Mouse (Mus musculus) heart, adult 8-10 months (tissue): ENCODE results near the gene Nfic. TPM values are rescaled to one million over a fixed set of nuclear protein-coding genes. Genes with fewer than 3 reads are reported as not detected.
A peak's percentile ranks its signal among the peaks of the same experiment; 100 is the strongest.

Experiments
- DNase-seq: peaks from one replicate; pipeline ENCODE4 v3.0.0; 2022; ENCODE audit warnings: low spot score
- total RNA-seq, 4 experiments: library from RNA; stranded (reverse); gene quantifications; 2 replicates each; pipeline ENCODE4 v1.2.4; 2022

Nfic gene
- total RNA-seq = 100 to 1,000 TPM; 100 to 132 (median 108) TPM

GRCm38 (mm10) chr10:81455181-81455895 lies at the start of gene Nfic:
Nfic (minus strand) TSS chr10:81455635.
- no peak for DNase-seq

DNA sequence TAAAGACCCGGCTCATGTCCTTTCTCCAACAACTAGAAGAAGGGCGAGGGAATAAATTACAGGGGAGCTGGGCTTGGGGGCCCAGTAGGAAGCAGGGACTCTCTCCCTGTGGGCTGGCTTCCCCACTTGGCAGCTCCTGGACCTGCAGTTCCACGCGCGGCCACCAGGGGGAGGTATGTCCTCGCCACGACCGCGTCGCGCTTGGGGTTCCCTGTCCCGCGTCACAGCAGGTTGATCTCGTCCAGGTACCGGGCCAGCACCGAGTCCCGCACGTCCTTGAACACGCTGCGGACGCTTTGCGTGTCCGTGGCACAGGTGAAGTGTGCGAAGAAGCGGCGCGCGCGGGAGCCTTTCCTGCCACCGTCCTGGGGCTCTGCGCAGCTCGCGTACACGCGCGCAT lies 47.2 kb upstream of the Nfic start:
- DNase-seq = peak; percentile 89

GRCm38 (mm10) chr10:81501863-81502262 lies 46.4 kb upstream of the Nfic start:
- DNase-seq = no peak

DNA sequence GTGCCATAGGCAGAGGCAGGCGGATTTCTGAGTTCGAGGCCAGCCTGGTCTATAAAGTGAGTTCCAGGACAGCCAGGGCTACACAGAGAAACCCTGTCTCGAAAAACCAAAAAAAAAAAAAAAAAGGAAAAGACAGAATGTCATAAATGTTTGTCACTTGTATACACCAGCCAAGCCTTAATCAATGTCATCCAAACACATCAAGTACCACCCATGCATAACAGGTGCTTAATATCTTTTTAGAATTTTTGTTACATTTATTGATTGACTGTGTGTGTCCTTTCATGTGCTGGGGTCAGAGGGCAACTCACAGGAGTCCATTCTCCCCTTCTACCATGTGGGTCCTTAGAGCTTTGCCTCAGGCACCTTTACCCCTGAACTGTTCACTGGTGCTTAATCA lies 44.6 kb upstream of the Nfic start, which contains the start of gene S1pr4:
TSS of gene S1pr4 (minus strand) at position 101 of the 400 bp plus-strand sequence.
- DNase-seq = no peak

- DNase-seq = peak; percentile 46
Observed at GRCm38 (mm10) chr10:81499250-81499901, 43.9 kb upstream of the Nfic start.

GRCm38 (mm10) chr10:81498316-81499249 lies 43.1 kb upstream of the Nfic start:
- no peak for DNase-seq

DNA sequence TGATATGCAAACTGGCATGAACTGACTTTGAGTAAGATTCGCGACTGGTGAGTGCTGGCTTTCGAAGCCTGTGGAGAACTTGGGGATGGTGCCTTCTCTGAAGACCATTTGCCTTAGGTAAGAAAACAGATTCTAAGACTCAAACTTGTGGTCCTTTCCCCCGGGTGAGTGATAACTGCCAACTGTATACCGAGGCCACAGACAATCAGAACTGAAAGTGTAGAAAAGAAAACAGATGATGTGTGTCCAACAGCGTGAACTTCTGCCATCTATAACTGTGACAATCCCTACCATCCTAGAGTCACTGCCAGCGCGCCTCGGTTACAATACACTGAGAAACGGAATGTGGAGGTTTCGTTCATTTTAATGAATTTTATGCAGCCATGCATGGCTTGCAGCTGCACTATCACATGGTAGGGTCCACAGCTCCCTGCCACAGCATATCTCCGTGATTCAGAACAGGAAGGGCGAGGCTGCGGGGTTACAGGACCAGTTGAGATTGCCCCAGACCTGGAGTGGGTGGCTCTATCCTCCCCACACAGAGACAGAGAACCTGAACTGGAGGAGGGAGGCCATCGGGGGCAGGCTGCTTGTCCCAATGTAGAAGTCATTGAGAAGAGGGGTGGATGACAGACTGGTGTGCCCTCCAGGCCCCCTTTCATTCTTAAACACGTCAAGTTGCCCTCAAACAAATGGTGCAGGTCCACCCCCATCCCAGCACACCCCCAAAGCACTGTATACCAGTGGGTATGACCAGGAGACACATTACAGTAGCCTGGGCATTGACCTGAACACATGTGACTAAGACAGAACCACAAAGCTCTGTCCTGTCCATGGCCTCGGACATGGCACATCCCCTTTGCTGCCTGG lies 42.2 kb upstream of the Nfic start:
- DNase-seq = no peak

DNA sequence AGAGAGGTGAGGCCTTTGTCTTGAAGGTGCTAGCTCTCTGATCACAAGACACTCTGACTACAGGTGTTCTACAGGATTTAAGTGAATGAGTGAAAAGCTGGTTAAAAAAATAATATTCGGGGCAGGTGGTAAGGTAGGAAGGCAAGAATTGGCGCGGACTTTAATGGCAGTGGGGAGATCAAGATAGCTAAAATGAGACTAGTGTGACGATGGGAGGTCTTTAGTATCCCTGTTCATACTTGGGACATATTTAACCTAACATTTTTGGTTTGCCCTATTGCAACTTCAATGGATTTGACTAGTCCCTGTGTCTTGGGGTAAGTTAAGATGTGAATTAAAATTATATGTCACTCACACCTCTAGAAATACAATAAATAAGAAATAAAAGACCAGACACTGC lies 41.5 kb upstream of the Nfic start:
- no peak for DNase-seq

DNA sequence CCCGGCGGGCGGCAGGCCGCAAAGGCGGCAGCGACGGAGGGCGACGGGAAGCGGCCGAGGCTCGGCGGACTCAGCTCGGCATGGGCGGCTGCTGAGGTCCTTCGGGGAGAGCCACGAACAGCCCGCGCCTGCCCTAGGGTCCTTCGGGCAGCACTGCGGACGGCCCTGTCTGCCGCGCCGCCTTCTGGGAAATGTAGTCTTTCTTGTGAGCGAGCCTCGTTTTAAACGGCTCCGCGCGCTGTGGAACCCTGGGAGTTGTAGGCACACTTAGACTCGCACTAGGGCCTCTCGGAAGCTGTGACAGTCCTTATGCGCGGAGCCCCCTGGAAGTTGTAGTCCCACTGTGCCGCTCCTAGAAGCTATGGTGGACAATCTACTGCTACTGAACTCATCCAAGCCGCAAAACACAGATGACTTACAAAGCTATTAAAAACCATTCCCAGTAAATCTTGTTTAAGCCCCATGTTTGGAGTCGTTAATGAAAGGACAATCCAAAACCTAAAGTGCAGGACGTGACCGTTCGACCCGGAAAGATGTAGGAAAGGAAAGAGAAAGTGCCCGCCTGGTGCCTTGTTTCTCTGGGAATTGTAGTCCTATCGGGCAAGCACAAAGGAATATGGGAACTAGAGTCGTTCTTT lies 40.9 kb upstream of the Nfic start, which contains the start of gene Ncln:
TSS of gene Ncln (minus strand) at position 129 of the 638 bp plus-strand sequence.
- peak; percentile 98 for DNase-seq

DNA sequence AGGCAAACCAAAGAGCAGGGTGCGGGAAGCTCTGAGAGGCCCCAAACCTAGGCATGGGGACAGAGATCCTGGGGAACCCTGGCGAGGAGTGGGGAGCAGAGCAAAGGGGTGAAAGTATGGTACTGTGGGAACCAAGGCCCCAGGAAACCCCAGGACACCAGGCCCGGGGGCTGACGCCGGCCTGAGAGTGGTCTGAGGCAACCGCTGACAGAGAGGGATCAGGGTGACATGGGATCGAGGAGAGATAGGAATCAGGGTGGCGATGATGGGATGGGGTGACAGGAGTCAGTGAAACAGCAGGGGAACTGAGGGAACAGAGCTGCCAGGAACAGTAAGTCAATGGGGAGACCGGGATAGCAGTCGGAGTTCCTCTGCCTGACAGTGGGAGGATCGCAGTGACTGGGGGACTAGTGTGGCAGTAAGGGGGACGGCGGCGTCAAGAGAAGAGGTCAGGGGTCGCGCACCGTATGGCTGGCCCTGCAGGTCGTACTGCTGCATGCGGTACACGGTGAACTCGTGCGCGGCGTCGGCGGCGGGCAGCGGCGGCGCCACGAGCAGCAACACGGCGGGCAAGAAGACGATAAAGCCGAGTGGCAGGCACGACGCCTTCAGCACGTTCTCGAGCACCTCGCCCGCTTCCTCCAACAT lies 40.3 kb upstream of the Nfic start:
- no peak for DNase-seq

DNA sequence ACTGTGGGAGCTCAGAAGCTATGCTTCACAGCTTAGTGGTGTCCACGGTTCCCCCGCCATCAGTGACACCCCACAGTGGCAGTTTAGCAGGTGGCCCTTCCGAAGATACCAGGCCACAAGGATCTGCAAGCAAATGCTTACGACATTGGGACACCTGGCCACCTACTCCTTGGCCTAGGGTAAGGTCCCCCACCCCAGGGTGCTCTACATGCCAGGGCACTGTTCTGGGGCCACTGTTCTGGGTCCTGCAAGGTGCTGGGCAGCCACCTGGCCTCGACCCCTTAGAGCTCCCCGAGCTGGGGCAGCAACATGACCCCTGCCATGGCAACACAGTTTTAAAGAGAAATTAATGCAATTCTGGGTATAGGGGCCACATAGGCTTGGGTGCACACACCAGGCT lies 39.7 kb upstream of the Nfic start:
- DNase-seq = no peak

DNA sequence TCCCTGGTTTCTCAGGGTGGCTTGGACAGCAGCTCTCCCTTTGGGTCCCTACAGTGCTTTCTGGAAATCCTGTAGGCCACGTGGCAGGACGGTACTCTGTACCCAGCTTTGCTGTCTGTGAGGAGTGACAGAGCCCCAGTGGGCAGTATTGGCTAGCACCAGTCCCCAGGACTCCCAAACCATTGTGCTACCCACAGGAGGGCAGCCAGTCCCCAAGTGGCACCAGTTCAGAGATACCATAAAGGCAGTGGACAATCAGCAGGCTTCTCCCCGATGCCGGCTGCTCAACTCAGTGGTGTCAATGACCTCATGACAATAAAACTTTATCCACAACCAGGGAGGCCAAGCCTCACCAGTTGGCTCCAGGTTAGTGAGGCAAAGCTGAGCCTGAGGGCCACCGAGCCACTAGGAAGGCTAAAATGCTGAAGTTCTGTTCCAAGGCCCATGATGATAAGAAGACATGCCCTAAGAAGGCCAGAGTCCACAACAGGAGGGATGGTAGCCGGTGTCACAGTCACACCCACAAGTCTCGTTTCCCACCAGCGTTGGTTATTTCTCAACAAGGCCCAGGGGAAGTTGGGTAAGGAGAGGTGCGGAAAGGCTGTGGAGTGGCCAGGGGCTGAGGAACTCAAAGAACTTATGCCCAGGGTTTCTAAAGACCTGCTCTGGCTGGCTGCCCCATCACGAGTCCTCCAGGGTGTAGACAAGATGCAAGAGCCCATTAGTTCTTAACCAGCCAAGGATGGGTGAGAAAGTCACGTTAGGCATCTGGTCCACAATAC lies 39.0 kb upstream of the Nfic start:
- no peak for DNase-seq

GRCm38 (mm10) chr10:81493601-81494220 lies 38.3 kb upstream of the Nfic start:
- DNase-seq = no peak

DNA sequence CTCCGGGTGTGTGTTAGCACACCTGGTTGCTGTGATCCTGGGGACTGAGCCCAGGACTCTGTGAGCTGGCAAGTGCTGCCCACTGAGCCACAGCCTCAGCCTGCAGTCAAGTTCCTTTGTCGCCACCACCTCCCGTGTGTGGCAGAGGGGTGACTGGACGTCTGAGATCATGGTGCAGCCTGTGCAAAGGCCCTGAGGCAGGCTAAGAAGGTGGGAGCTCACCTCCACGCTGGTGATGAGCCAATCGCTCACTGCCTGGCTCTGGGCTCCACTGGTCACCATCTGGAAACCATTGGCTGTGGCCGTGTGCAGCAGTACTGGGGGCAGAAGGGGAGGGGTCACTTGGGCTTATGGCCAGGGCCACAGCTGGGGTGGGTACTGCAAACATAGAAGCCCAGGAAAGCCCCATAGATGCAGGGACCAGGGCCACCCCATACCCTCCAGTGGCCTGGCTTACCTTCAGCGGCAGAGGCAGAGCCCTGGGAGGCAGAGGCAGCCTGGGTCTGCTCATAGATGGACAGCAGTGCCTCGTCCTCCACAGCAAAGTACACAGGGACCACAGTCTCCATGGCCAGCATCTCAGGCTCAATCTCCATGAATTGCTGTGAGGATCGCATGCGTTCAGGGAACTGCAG lies 37.3 kb upstream of the Nfic start:
- no peak for DNase-seq

DNA sequence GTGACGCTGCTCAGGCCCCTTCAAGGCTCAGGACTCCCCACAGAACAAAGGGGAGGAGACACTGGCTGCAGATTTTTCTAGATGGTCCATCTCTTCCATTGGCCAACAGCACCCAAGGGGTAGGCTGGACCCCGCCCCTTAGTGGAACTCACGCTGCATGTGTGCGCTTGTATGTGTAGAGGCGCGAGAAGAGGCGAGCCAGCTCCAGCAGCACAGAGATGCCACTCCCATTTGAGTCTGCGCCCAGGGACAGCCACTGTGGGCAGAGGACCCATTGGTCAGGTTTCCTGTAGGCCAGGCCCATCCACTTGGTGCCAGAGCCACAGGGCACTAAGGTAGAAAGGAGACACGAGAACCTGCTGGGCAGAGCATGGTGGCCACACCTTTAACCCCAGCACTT lies 35.6 kb upstream of the Nfic start:
- no peak for DNase-seq

GRCm38 (mm10) chr10:81489941-81490340 lies 34.5 kb upstream of the Nfic start:
- no peak for DNase-seq

DNA sequence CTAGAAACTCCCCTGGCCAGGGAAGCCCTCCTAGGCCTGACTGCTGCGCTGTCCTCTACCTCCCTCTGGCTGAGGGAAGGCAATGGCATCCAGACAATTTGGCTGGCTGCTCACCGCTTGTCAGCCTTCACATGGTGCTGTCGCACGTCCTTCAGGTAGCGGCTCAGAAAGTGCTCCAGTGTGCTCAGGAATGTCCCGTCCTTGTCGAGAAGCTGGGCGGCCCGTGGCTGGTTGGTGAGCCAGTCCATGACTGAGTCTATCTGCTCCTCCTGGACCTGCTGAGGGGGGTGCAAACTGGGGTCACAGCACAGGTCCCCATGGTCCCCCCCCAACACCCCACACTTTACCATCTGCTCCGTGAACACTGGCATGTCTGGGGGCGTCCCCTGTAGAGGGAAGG lies 32.6 kb upstream of the Nfic start:
- no peak for DNase-seq

- no peak for DNase-seq
Observed at GRCm38 (mm10) chr10:81486496-81486895, 31.1 kb upstream of the Nfic start.
